Mouse (Mus musculus) liver, postnatal 0 days (tissue): ENCODE measurements around the gene Eva1b. TPM values are rescaled to one million over a fixed set of nuclear protein-coding genes. Genes with fewer than 3 reads are reported as not detected.

Source experiments
- ATAC-seq: fragments of 200-750 bp; cut with Nextera tagmentation; 2 replicates; pipeline ENCODE4 v1.8.0; 2017; ENCODE audit warnings: mild to moderate bottlenecking, moderate library complexity
- DNase-seq: peaks from one replicate; pipeline ENCODE4 v3.0.0-alpha.2; 2016
- H3K27ac ChIP-seq: fragments of 300-500 bp; sonication (generic); 2 replicates; pipeline ENCODE4 v1.5.1; 2014; ENCODE audit warnings: antibody characterized with exemption, moderate library complexity, mild to moderate bottlenecking, low read depth
- H3K27me3 ChIP-seq: fragments of 300-500 bp; sonication (generic); 2 replicates; pipeline ENCODE4 v1.6.1; 2014; ENCODE audit warnings: low read length, control low read depth, mixed read lengths; ENCODE audit not compliant: insufficient read depth
- H3K36me3 ChIP-seq: fragments of 300-500 bp; sonication (generic); replicated peaks from 2 replicates; pipeline ENCODE4 v1.6.1; 2014; ENCODE audit warnings: mild to moderate bottlenecking, control low read depth, low read length, moderate library complexity, mixed read lengths; ENCODE audit not compliant: insufficient read depth
- H3K4me1 ChIP-seq: fragments of 300-500 bp; sonication (generic); 2 replicates; pipeline ENCODE4 v1.6.1; 2014; ENCODE audit warnings: antibody characterized with exemption, mild to moderate bottlenecking, control low read depth; ENCODE audit not compliant: insufficient read depth
- H3K4me2 ChIP-seq: fragments of 300-500 bp; sonication (generic); 2 replicates; pipeline ENCODE4 v1.6.1; 2014; ENCODE audit warnings: low read depth, mild to moderate bottlenecking, low read length, moderate library complexity, mixed read lengths
- H3K4me3 ChIP-seq: fragments of 300-500 bp; sonication (generic); 2 replicates; pipeline ENCODE4 v1.5.1; 2014; ENCODE audit warnings: low read depth, low read length
- H3K9ac ChIP-seq: fragments of 300-500 bp; sonication (generic); replicated peaks from 2 replicates; pipeline ENCODE4 v1.6.1; 2014; ENCODE audit warnings: mild to moderate bottlenecking, moderate library complexity
- H3K9me3 ChIP-seq: fragments of 300-500 bp; sonication (generic); 2 replicates; pipeline ENCODE4 v1.6.1; 2016; ENCODE audit warnings: mild to moderate bottlenecking, control low read depth, low read length, mixed read lengths
- CTCF ChIP-seq: sonication (generic); IDR thresholded peaks from 2 replicates; pipeline ENCODE4 v1.5.1; 2016; ENCODE audit warnings: antibody characterized with exemption, low read depth
- EP300 ChIP-seq: IDR thresholded peaks from 2 replicates; pipeline ENCODE4 v1.6.1; 2016; ENCODE audit warnings: antibody characterized with exemption, low read depth, mild to moderate bottlenecking
- WGBS: fragments of 180-500 bp; shearing (Covaris S2); extraction: QIAGEN DNeasy Blood & Tissue Kit; methylation state at CpG from one replicate; pipeline ENCODE4 v1.1.7; 2014; ENCODE audit not compliant: insufficient replicate concordance; 5-methylcytosine and 5-hydroxymethylcytosine counted together
- polyA plus RNA-seq: library from polyadenylated mRNA; unstranded; fragments of >200 nt; fragmentation: Nextera tagmentation; extraction: Ambion mirVana; gene quantifications from 2 replicates; pipeline ENCODE4 v1.2.1, GENCODE M21; 2015

Gene Eva1b
- polyA plus RNA-seq, result 17.1 and 17.7 TPM in 2 replicates

DNA sequence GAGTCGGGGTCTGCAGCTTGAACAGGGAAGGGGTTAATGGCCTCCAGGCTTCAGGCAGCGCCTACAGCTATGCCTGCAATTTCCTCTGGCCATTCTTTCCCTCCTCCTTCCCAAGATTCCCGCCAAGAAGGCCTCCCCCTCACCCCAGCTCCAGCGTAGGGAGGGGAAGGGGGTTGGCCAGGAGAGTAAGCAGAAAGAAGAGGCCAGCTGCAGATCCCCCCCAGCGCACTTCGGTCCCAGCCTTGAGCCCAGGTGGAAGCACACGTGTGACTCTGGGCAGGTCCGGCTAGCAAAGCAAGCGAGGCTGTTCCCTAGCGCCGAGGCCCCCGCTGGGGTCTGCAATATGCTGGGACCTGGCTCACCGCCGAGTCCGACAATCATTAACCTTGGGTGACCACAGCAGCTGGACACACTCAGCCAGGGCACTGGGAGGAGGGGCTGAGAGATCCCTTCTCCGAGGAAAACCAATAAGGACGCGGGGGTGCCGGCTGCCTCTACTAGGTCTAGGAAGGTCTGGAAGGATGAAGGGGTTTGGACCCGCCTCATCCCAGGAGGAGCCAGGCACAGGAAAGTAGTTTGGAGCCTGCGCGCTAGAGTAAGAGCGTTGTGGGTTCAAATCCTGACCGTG, at the start of gene Eva1b:
Gene Eva1b (plus strand): TSS at position 212 of the 628 bp plus-strand sequence.
- peak; percentile 63 for ATAC-seq

DNA sequence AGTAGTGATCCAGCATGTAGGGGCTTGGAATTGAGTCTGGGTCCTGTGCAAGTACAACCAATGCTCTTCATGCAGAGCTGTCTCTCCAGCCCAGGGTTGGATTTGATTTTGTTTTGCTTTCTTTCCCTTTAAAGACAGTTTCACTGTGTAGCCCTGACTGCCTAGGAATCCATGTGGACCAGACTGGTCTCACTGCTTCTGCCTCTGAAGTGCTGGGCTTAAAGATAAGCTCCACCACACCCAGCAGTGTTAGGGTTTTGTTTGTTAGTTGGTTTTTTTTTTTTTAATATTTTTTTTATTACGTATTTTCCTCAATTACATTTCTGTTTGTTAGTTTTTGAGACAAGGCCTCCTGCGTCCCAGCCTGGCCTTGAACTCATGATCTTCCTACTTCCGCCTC, 48.2 kb upstream of the Eva1b start:
- WGBS, result 63% methylated on average over 3 of the region's 3 CpGs
- peaks cover 42% of the 10 kb centered on the region for H3K4me1 ChIP-seq
- TF ChIP-seq CTCF, result no peak
- TF ChIP-seq EP300, result no peak
- no peaks in the 10 kb centered on the region for H3K9me3 ChIP-seq
- H3K27me3 ChIP-seq, result no peaks in the 10 kb centered on the region
- H3K27ac ChIP-seq, result peak overlapping the region; percentile 42
- no peak overlapping the region for H3K4me3 ChIP-seq
- peak overlapping the region; percentile 30 for H3K4me2 ChIP-seq
- 0 out of 2 replicates have a peak overlapping the region, but pooled peaks have one; percentile 31 for H3K9ac ChIP-seq
- ATAC-seq (no peak), DNase-seq (no peak)
- H3K36me3 ChIP-seq, result 0 out of 2 replicates have a peak, but pooled peaks cover 4% of the 10 kb centered on the region

More for the DNA sequence above, at the start of gene Eva1b:
- Histone ChIP-seq H3K4me1 (peaks cover 9% of the 10 kb centered on the region; the same call in 1 of the 2 replicates), H3K36me3 (0 out of 2 replicates have a peak, but pooled peaks cover 3% of the 10 kb centered on the region), H3K9me3 (no peaks in the 10 kb centered on the region), H3K27ac (peak within 1 kb of the TSS; percentile 77), H3K4me2 (peak within 1 kb of the TSS; percentile 84), H3K4me3 (peak within 1 kb of the TSS; percentile 56), H3K9ac (peak within 1 kb of the TSS; percentile 61), H3K27me3 (peaks cover 12% of the 10 kb centered on the region)
- DNase-seq, result peak; percentile 71
- TF ChIP-seq EP300 (no peak), CTCF (no peak)
- WGBS, result 23% methylated on average over 23 of the region's 24 CpGs

GRCm38 (mm10) chr4:126100764-126101163, 46.8 kb upstream of the Eva1b start:
- Histone ChIP-seq H3K9ac (no peak overlapping the region), H3K9me3 (no peaks in the 10 kb centered on the region)
- ATAC-seq, result no peak

DNA sequence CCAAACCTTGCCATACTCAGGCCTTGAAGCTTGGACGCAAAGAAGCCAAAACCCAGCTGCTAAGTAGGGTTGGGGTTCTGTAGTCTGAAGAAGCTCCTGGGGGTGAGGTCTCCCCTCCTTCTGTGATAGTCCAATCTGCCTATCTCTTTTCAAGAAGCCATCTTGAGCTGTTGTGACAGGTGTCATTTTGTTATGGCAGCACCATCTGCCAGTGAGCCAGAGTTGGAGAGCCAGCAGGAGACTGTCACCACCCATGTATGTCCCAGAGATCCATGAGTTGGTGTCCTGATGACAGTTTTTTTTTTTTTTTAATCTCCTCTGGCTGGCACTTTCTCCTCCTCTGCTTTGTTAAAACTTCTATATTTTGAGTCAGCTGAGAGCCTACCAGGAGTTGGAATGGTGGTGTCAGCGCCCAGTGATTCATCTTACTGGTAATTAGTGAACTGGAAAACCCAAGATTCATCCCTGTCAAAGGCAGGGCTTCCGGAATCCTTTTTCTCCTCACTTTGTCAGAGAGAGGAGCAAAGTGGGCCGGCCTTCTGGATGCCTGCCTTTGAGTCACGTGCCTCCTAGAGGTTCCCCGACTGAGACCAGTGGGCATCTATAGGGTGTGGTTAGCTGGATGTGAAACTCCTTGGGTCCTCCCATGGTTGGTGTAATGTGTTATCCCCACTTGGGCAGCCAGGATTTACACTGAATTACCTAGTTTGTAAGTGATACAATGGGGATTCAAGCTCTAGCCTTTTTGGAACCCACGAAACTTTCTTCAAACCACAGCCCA, 45.3 kb upstream of the Eva1b start:
- Histone ChIP-seq H3K4me1 (peaks cover 54% of the 10 kb centered on the region), H3K9me3 (no peaks in the 10 kb centered on the region), H3K27me3 (no peaks in the 10 kb centered on the region), H3K36me3 (0 out of 2 replicates have a peak, but pooled peaks cover 4% of the 10 kb centered on the region), H3K27ac (peak overlapping the region; percentile 94), H3K4me2 (peak overlapping the region; percentile 99), H3K9ac (0 out of 2 replicates have a peak overlapping the region, but pooled peaks have one; percentile 39), H3K4me3 (peak overlapping the region; percentile 90; the same call in 1 of the 2 replicates)
- TF ChIP-seq EP300 (no peak), CTCF (no peak)
- WGBS, result 48% methylated on average over 7 of the region's 7 CpGs
- ATAC-seq, result no peak
- DNase-seq, result peak; percentile 50

More at GRCm38 (mm10) chr4:126100764-126101163, 46.8 kb upstream of the Eva1b start:
- 79% methylated on average over 3 of the region's 3 CpGs for WGBS
- H3K27ac ChIP-seq, result no peak overlapping the region
- no peak overlapping the region for H3K4me2 ChIP-seq
- H3K27me3 ChIP-seq, result no peaks in the 10 kb centered on the region
- no peak overlapping the region for H3K4me3 ChIP-seq
- peaks cover 55% of the 10 kb centered on the region for H3K4me1 ChIP-seq
- DNase-seq, result no peak
- 0 out of 2 replicates have a peak, but pooled peaks cover 4% of the 10 kb centered on the region for H3K36me3 ChIP-seq
- TF ChIP-seq CTCF (no peak), EP300 (no peak)

- DNase-seq, result peak; percentile 90
- Histone ChIP-seq H3K9me3 (no peaks in the 10 kb centered on the region), H3K4me2 (peak overlapping the region; percentile 99), H3K27me3 (no peaks in the 10 kb centered on the region), H3K9ac (peak overlapping the region; percentile 39), H3K36me3 (no peaks in the 10 kb centered on the region), H3K4me1 (peaks cover 52% of the 10 kb centered on the region), H3K4me3 (peak overlapping the region; percentile 90), H3K27ac (peak overlapping the region; percentile 94)
- peak; percentile 84 for ATAC-seq
- 1% methylated on average over 15 of the region's 15 CpGs for WGBS
- no peak for TF ChIP-seq CTCF
- peak; percentile 82 for TF ChIP-seq EP300
Observed at GRCm38 (mm10) chr4:126103057-126103581, 44.4 kb upstream of the Eva1b start.
